Mouse (Mus musculus) thymus, postnatal 36 days (tissue): ENCODE data around the gene Crebl2.

ENCODE experiments used
- DNase-seq, 2 experiments: peaks; one replicate each; pipeline ENCODE4 v3.0.0; 2022; ENCODE audit warnings: mixed read lengths in 2 of 2

Crebl2 gene

DNA sequence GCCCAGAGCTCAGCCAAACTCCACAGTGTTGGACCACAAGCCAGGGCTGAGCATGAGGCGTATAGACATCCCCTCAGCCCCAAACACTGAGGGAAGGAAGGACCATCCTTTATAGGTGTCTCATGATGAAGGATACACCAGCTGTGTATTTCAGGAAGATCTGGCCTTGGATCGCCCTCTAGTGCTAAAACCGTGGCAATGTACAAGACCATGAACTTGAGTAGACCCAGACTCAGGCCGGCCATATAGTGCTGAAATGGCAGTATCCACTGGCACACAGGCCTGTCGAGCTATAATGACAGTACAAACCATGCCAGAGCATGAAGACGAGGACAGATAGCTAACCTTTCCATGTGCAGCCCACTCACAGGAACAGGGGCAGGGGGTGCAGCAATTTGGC lies 46.8 kb downstream of the Crebl2 start:
- DNase-seq, result peak; percentile 30 to 39

GRCm38 (mm10) chr6:134877276-134877675 lies 47.3 kb downstream of the Crebl2 start:
- DNase-seq, result no peak

- no peak for DNase-seq
Measured at GRCm38 (mm10) chr6:134877892-134878291, 47.9 kb downstream of the Crebl2 start.

GRCm38 (mm10) chr6:134879556-134879955 lies 49.6 kb downstream of the Crebl2 start:
- no peak for DNase-seq

DNA sequence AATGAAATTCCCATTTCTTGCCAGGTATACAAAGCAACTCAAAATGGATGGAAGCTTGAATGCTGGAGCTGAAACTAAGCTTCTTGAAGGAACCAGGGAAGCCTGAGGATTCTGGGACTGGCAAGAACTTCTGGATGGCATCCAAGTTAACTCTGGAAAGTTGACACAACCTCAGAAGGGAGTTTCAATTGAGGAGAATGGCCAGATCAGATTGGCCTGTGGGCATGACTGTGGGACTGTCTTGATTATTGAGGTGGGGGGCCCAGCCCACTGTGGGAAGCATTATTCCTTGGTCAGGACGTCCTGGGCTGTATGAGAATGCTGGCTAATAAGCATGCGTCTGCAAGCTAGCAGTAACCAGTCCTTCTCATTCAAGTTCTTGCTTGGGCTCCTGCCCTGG lies 50.1 kb downstream of the Crebl2 start:
- no peak for DNase-seq

GRCm38 (mm10) chr6:134883661-134884060 lies 53.7 kb downstream of the Crebl2 start:
- no peak for DNase-seq

- no peak for DNase-seq
Measured at GRCm38 (mm10) chr6:134885515-134885914, 55.6 kb downstream of the Crebl2 start.

DNA sequence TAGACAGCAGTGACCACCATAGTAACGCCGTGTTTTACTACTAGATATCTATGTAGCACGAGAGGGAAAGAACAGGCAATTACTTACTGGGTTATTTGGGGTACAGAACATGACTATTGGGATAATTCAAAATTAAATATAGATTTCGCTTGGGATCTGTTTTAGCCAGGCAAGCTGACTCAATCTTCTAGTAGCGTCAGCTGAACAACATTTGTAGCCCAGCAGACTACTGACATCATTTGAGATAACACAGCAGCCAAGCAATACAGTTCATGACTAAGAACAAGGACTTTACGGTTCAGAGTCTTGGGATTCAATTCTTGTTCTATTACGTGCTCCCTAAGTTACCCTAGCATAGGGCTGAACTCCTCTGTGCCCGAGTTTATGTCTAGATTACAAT lies 56.5 kb downstream of the Crebl2 start:
- no peak for DNase-seq

GRCm38 (mm10) chr6:134887008-134887407 lies 57.1 kb downstream of the Crebl2 start:
- DNase-seq, result no peak

DNA sequence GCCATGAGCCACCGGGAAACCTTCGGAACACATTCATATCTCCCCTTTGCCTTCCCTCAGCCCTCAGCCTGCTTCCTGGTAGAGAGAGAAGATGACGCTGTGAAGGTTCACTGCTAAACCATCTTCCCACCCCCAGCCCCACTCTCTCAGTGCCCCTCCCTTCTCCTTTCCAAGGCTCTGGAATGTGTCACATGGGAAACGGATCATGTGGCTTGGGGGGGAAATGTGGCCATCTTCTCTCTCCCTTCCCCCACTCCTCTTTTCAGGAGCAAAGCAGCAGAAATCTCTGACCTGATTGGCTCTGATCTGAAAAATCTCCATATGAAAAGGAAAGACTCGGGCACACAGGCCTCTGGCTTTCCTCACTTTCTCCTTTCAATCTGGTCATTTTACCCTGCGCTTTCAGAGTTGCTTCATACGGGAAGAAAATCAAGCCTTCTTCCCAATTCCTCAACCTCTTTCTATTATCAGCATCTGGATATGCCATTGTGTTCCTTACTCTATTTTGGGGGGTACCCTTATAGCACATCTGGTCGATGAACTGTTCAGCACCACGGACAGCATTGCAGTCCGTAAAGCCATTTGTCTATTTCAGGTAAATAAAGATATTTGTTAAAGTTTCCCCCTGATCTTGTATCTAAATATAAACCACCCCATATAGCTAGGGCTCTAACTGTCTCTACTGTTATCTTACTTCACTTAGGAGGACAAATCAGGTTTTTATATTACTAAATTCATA lies 57.9 kb downstream of the Crebl2 start:
- no peak for DNase-seq

GRCm38 (mm10) chr6:134888563-134889017 lies 58.6 kb downstream of the Crebl2 start:
- no peak for DNase-seq

DNA sequence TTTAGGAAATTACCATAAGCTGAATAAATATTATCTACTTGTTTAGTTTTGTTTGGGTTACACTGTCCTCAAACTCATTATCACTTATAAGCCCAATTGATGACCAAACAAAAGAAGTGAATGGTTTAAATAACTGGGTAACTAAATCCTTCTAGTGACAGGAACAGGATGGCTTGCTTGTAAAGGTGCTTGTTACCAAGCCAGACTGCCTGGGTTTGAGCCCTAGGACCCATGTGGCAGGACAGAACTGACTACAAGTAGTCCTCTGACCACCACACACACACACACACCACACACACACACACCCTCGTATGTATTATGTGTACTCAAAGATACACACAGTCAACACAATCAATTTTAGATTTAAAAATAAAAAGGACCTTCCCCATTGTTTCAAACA lies 59.8 kb downstream of the Crebl2 start:
- DNase-seq, result no peak

DNA sequence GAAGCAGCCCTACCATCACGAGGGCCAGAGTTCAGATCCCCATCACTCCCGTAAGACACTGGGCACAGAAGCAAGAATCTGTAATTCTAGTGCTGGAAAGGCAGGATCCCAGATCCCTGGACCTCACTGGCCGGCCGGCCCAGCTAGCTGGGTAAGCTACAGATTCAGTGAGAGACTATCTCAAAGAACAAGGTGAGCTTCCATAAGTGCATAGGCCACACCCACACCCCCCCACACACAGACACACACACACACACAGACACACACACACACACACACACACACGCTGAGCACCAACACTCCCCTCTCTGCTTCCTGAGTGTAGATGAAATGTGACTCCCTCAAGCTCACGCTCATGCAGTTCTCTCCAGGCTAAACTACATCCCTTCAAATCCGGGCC lies 60.5 kb downstream of the Crebl2 start:
- DNase-seq, result no peak

DNA sequence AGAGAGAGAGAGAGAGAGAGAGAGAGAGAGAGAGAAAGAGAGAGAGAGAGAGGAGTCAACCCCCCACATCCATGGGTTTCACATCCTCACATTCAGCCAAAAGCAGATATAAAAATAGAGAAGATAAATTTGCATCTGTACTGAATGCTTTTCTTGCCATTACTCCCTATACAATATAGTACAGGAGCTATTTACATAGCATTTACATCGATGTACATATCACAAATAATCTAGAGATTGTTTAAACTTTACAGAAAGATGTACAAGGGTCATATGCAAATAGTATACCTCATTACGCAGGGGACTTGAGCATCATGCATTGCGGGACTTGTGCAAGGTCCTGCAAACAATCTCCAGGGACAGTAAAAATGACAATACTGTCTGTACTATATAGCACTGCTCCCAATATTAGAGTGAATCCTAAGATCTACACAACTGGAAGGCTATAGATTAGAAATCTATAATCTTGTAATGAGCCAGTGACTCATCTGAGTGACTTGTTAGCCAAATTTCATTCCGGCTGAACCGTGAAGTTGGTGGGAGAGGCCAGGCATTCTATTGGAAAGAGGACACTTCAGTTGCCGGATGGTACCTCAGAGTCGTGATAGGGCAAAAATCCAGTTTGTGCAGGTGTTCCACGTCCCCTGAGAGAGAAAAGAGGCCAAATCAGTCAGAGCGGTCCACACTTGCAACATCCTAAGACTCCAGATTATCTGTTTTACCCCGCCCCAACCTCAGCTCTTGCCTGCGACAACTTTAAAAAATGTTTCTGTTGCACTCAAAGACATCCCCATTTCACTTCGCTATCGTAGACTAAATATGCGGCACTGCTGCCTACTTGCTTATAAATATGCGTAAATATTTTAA lies 66.8 kb downstream of the Crebl2 start:
- peak in 1 of 2 experiments; percentile 24 for DNase-seq

- peak; percentile 98 to 99 for DNase-seq
Measured at GRCm38 (mm10) chr6:134897443-134898094, 67.6 kb downstream of the Crebl2 start.

GRCm38 (mm10) chr6:134898095-134898965 lies 68.4 kb downstream of the Crebl2 start, which contains the start of gene Gpr19:
TSS of gene Gpr19 (minus strand) at chr6:134898578.
- peak; percentile 81 to 82 for DNase-seq

GRCm38 (mm10) chr6:134903368-134903767 lies 73.4 kb downstream of the Crebl2 start:
- DNase-seq, result no peak

DNA sequence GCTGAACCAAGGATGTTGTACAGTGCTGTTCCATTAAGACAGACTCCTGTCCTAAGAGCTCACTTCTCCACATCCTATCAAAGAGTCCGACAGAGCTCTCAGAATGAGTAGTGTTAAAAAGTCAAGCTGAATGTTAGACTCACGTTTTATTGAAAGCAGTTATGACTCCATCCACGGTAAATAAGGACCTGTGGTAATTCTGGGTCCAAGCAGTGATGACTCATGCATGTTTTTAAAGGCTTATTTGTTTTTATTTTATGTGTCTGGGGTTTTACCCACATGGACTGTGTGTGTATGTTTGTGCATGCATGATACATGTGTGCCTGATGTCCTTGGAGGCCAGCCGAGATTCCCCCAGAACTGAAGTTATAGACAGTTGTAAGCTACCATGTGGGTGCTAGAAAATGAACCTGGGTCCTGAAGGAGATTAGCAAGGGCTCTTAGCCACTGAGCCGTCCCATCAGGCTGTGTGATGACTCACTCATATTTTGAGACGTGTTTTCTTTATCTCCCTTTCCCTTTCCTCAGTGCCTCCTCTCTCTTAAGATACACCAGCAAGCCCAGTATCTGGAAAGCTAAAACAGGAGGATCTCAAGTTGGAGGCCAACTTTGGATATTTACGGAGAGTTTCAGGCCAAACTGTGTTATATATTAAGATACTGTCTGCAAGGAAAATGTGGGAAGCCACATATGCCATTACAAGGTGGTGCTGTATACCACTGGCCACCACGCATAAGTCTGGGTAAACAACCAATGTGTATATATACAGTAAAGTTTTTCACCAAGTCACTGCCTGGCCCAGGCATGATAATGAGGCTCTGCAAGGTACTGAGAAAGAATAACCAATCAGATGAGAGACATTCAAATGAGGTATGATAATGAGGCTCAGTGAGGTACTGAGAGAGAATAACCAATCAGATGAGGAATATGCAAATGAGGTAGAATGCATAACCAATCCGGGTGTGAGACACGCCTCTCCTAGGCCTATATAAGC lies 74.2 kb downstream of the Crebl2 start:
- no peak for DNase-seq

DNA sequence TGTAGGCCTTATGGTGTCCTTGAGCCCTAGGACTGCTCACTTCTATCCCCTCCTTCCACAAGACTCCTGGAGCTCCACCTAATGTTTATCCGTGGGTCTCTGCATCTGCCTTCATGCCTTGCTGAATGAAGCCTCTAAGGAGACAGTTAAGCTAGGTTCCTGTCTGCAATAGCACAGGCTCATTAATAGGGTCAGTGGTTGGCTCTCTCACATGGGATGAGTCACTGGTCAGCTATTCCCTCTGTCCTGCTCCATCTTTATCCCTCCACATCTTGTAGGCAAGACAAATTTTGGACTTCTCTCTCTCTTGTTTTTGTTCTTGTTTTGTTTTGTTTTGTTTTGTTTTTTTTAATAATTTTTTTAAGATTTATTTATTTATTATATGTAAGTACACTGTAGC lies 75.9 kb downstream of the Crebl2 start:
- no peak for DNase-seq
